Mouse (Mus musculus): Measurements from ENCODE around the gene Nedd9. TPM values are rescaled to one million over a fixed set of nuclear protein-coding genes. Genes with fewer than 3 reads are reported as not detected.

Gene Nedd9
- total and polyA plus RNA-seq, 3 experiments = 41.3 to 48.7 (median 42.5) TPM

DNA sequence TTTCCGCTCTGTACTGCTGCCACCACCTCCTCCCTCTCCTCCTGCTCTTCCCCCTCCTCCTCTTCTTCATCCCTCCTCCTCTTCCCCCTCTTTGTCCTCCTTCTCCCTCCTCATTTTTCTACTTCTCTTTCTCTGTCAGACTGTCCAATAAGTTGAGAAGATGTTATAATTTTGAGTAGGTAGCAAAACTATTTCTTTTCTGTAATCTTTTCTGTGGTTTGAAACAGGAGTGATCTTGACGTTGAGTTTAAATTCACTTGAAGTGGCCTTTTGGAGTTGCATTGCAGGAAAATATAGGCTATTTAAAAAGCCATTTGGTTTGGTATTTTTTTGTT, 214 bp upstream of the Nedd9 start:
- Histone ChIP-seq H3K27me3 (replicated peaks) (no peaks in the 10 kb centered on the region), H3K79me2 (replicated peaks; ENCODE audit: control insufficient read depth, extremely low read depth, insufficient read depth, poor library complexity, severe bottlenecking) (peaks cover 43% of the 10 kb centered on the region), H3K9me3 (replicated peaks; ENCODE audit: low read length) (no peaks in the 10 kb centered on the region), H3K4me3 (replicated peaks in 1 of 3; ENCODE audit: low read depth in 2 of 3, low read length in 2 of 3, poor library complexity in 1 of 3) (peak overlapping the region; percentile 79 to 92 (median 86)), H3K9ac (ENCODE audit: insufficient read depth, low read depth) (peak overlapping the region; percentile 91; the same call in 1 of the 2 replicates), H3K4me2 (ENCODE audit: insufficient read depth, low read depth, poor library complexity, severe bottlenecking) (peak overlapping the region; percentile 93; the same call in 1 of the 2 replicates), H3K27ac (ENCODE audit: insufficient read depth, low read depth) (peak overlapping the region; percentile 96), H3K4me1 (ENCODE audit: control insufficient read depth in 1 of 2, insufficient read depth in 2 of 2) (peaks cover 40 to 76% of the 10 kb centered on the region in 2 experiments), H3K36me3 (replicated peaks in 1 of 2; ENCODE audit: control insufficient read depth in 1 of 2, insufficient read depth in 1 of 2, low read length in 1 of 2) (peaks cover 8 to 28% of the 10 kb centered on the region in 2 experiments)
- no peak for DNase-seq (ENCODE audit: extremely low read depth)
- dilution Hi-C loops (cut with MboI; ENCODE audit: extremely low pct_ligation_motif_present, extremely low pct_unique_long_range_greater_than_20kb, low sequenced_read_pairs) (no loop called here), in situ Hi-C loops (cut with MboI; ENCODE audit: low pct_ligation_motif_present, low pct_unique_long_range_greater_than_20kb, low sequenced_read_pairs) (no loop called here)
- TF ChIP-seq ZNF384 (IDR thresholded peaks at IDR 0.05; ENCODE audit: low read depth, low read length) (no peak), NELFE (IDR thresholded peaks at IDR 0.05; ENCODE audit: low read depth, low read length) (no peak), UBTF (IDR thresholded peaks at IDR 0.05; ENCODE audit: low read depth, low read length) (no peak), MAX (IDR thresholded peaks at IDR 0.05; ENCODE audit: low read length) (no peak; the same call in 1 of the 2 replicates), MAFK (IDR thresholded peaks at IDR 0.05; ENCODE audit: insufficient replicate concordance, low read length) (no peak), E2F4 (IDR thresholded peaks at IDR 0.05; ENCODE audit: insufficient replicate concordance, low read depth, low read length) (0 out of 2 replicates have a peak, but pooled peaks have one; percentile 27), POLR2AphosphoS2 (IDR thresholded peaks at IDR 0.05; ENCODE audit: low read depth, low read length) (0 out of 2 replicates have a peak, but pooled peaks have one; percentile 50), CHD1 (IDR thresholded peaks at IDR 0.05; ENCODE audit: low read depth, low read length) (peak; percentile 94; the same call in 1 of the 2 replicates), ELF1 (IDR thresholded peaks at IDR 0.05; ENCODE audit: low read depth, low read length) (no peak; the same call in 1 of the 2 replicates), ETS1 (conservative IDR thresholded peaks at IDR 0.05; ENCODE audit: low read depth, low read length) (no peak; the same call in none of the 2 replicates), SMC3 (IDR thresholded peaks at IDR 0.05; ENCODE audit: low read depth, low read length) (no peak), BHLHE40 (IDR thresholded peaks at IDR 0.05; ENCODE audit: low read depth, low read length) (no peak), TCF12 (IDR thresholded peaks at IDR 0.05; ENCODE audit: low read depth, low read length) (no peak), POLR2A (IDR thresholded peaks at IDR 0.05; ENCODE audit: low read depth, low read length) (no peak), HCFC1 (IDR thresholded peaks at IDR 0.05; ENCODE audit: low read depth, low read length) (no peak), RAD21 (IDR thresholded peaks at IDR 0.05; ENCODE audit: low read depth, low read length) (no peak), CHD2 (IDR thresholded peaks at IDR 0.05; ENCODE audit: low read length) (peak; percentile 73; the same call in 1 of the 2 replicates), KAT2A (IDR thresholded peaks at IDR 0.05; ENCODE audit: insufficient replicate concordance, low read length) (0 out of 2 replicates have a peak, but pooled peaks have one; percentile 63), MAZ (IDR thresholded peaks at IDR 0.05; ENCODE audit: low read depth, low read length) (peak; percentile 79), TBP (conservative IDR thresholded peaks at IDR 0.05; ENCODE audit: low read depth, low read length) (no peak), USF2 (conservative IDR thresholded peaks at IDR 0.05; ENCODE audit: low read depth, low read length) (no peak), RCOR1 (conservative IDR thresholded peaks at IDR 0.05; ENCODE audit: low read depth, low read length) (no peak), EP300 (IDR thresholded peaks at IDR 0.05; ENCODE audit: low read length) (0 out of 2 replicates have a peak, but pooled peaks have one; percentile 32), USF1 (IDR thresholded peaks at IDR 0.05; ENCODE audit: low read depth, low read length) (no peak), ZC3H11A (IDR thresholded peaks at IDR 0.05; ENCODE audit: low read depth, low read length) (no peak), ZMIZ1 (IDR thresholded peaks at IDR 0.05; ENCODE audit: low read depth, low read length) (no peak), IRF4 (IDR thresholded peaks at IDR 0.05; ENCODE audit: low read depth, low read length) (no peak), CTCF (conservative IDR thresholded peaks at IDR 0.05 in 1 of 2, IDR thresholded peaks at IDR 0.05 in 1 of 2; ENCODE audit: low read depth in 2 of 2, low read length in 2 of 2) (no peak), MYC (IDR thresholded peaks at IDR 0.05; ENCODE audit: low read depth, low read length) (no peak), MXI1 (IDR thresholded peaks at IDR 0.05; ENCODE audit: low read depth, low read length) (no peak), PAX5 (IDR thresholded peaks at IDR 0.05; ENCODE audit: low read length) (no peak), MEF2A (IDR thresholded peaks at IDR 0.05; ENCODE audit: borderline replicate concordance, low read depth, low read length) (peak; percentile 65), ZKSCAN1 (IDR thresholded peaks at IDR 0.05; ENCODE audit: borderline replicate concordance, low read depth, low read length) (no peak; the same call in 1 of the 2 replicates), SIN3A (IDR thresholded peaks at IDR 0.05; ENCODE audit: low read length) (peak; percentile 62; the same call in 1 of the 2 replicates), NRF1 (IDR thresholded peaks at IDR 0.05; ENCODE audit: low read depth, low read length) (no peak)
